Mouse (Mus musculus) myocyte (in vitro differentiated cells): ENCODE data around the gene Scrg1. TPM values are rescaled to one million over a fixed set of nuclear protein-coding genes. Genes with fewer than 3 reads are reported as not detected.
"Not testable (repeated sequence)": the region's sequence is repeated elsewhere in the genome, so short reads cannot be mapped to it uniquely, and the experiment has no call there.

ENCODE experiments used
- H3K27me3 ChIP-seq: one replicate; pipeline ENCODE4 v1.6.1; 2011; ENCODE audit not compliant: control insufficient read depth, insufficient read depth, insufficient read length
- H3K36me3 ChIP-seq: one replicate; pipeline ENCODE4 v1.6.1; 2011; ENCODE audit not compliant: control insufficient read depth, insufficient read depth
- H3K4me2 ChIP-seq: one replicate; pipeline ENCODE4 v1.6.1; 2011; ENCODE audit warnings: low read depth, control low read depth
- H3K4me3 ChIP-seq: one replicate; pipeline ENCODE4 v1.5.1; 2011; ENCODE audit warnings: mild to moderate bottlenecking, control low read depth, moderate library complexity
- H3K79me2 ChIP-seq: one replicate; pipeline ENCODE4 v1.6.1; 2011; ENCODE audit not compliant: control insufficient read depth, insufficient read depth
- H3ac ChIP-seq: one replicate; pipeline ENCODE4 v1.6.1; 2011; ENCODE audit not compliant: control insufficient read depth, insufficient read length
- CEBPB ChIP-seq: IDR thresholded peaks from 2 replicates; pipeline ENCODE4 v1.6.1; 2011; ENCODE audit warnings: mild to moderate bottlenecking, moderate library complexity; ENCODE audit not compliant: poor library complexity, insufficient read depth, severe bottlenecking
- E2F4 ChIP-seq: IDR thresholded peaks from one replicate; pipeline ENCODE4 v1.6.1; 2011; ENCODE audit warnings: mild to moderate bottlenecking, control low read depth, moderate library complexity; ENCODE audit not compliant: insufficient read depth
- MAX ChIP-seq: IDR thresholded peaks from one replicate; pipeline ENCODE4 v1.6.1; 2011; ENCODE audit warnings: low read depth, mild to moderate bottlenecking, control low read depth
- MYOD1 ChIP-seq, 3 experiments: IDR thresholded peaks; one replicate each; pipeline ENCODE4 v1.6.1; 2011; ENCODE audit warnings: control low read depth in 2 of 3, low read depth in 2 of 3, mild to moderate bottlenecking in 2 of 3, moderate library complexity in 1 of 3; ENCODE audit not compliant: insufficient read length in 2 of 3, control insufficient read depth in 1 of 3
- MYOG ChIP-seq, 3 experiments: IDR thresholded peaks; one replicate each; pipeline ENCODE4 v1.6.1; 2011; ENCODE audit warnings: control low read depth in 2 of 3, low read depth in 2 of 3, mild to moderate bottlenecking in 2 of 3; ENCODE audit not compliant: insufficient read length in 2 of 3, control insufficient read depth in 1 of 3, insufficient read depth in 1 of 3
- POLR2A ChIP-seq: IDR thresholded peaks from one replicate; pipeline ENCODE4 v1.6.1; 2011; ENCODE audit warnings: low read depth, mild to moderate bottlenecking, control low read depth, moderate library complexity; ENCODE audit not compliant: insufficient read length
- POLR2AphosphoS2 ChIP-seq: IDR thresholded peaks from one replicate; pipeline ENCODE4 v1.6.1; 2011; ENCODE audit warnings: low read depth, control low read depth; ENCODE audit not compliant: insufficient read length
- REST ChIP-seq: IDR thresholded peaks from one replicate; pipeline ENCODE4 v1.6.1; 2011; ENCODE audit warnings: mild to moderate bottlenecking, control low read depth, moderate library complexity; ENCODE audit not compliant: insufficient read depth, insufficient read length
- SRF ChIP-seq: IDR thresholded peaks from one replicate; pipeline ENCODE4 v1.6.1; 2011; ENCODE audit warnings: low read depth; ENCODE audit not compliant: control insufficient read depth, insufficient read length
- TCF12 ChIP-seq: IDR thresholded peaks from one replicate; pipeline ENCODE4 v1.6.1; 2011; ENCODE audit warnings: mild to moderate bottlenecking, control low read depth; ENCODE audit not compliant: poor library complexity, insufficient read depth, severe bottlenecking
- TCF3 ChIP-seq: IDR thresholded peaks from one replicate; pipeline ENCODE4 v1.6.1; 2011; ENCODE audit warnings: low read depth, control low read depth; ENCODE audit not compliant: insufficient read length
- USF1 ChIP-seq: IDR thresholded peaks from one replicate; pipeline ENCODE4 v1.6.1; 2011; ENCODE audit warnings: low read depth, mild to moderate bottlenecking, control low read depth, moderate library complexity
- polyA plus RNA-seq: library from polyadenylated mRNA; unstranded; fragments of >200 nt; fragmentation: generic; extraction: Trizol; gene quantifications from one replicate; pipeline ENCODE4 v1.2.1, GENCODE M21; 2012; ENCODE audit warnings: missing spikeins

The Scrg1 gene
- polyA plus RNA-seq, 1 experiment: not detected

DNA sequence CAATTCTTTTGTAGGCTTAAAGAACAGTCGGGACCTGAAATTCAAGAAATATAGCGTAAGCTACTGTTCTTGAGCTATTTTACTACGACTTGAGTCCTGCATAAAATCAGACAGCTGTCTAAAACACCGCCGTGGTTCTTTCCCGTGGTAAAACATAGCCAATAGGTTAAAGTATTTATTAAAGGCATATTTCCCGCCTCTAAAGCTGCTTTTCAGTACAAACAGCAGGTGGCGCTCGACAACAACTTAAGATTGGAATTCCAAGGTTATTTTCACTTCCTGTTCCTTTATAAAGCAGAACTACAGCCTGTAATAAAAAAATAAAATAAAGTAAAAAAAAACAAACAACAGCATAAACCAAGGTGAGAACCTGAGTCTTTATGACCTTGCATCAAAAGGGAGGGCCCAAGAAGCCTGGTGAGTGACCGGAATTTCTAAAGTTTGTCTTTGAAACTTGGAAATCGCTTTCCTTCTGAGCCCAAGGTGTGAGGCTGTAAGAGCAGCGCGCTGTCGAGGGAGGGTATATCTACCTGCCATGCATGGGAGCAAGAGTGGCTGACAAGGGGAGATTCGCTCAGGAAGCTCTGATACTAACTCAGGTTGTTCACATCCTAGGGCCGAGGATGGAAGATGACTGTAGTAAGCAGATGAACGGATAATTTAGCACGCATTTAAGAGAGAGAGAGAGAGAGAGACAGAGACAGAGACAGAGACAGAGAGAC lies 26.4 kb upstream of the Scrg1 start:
- Histone ChIP-seq H3K4me2 (peak overlapping the region; percentile 57), H3K36me3 (no peaks in the 10 kb centered on the region), H3K79me2 (no peaks in the 10 kb centered on the region), H3ac (no peak overlapping the region), H3K27me3 (no peaks in the 10 kb centered on the region), H3K4me3 (no peak overlapping the region)
- no peak for TF ChIP-seq REST
- no peak for TF ChIP-seq TCF12

- not testable (repeated sequence) for H3K4me2 ChIP-seq, H3ac ChIP-seq, H3K4me3 ChIP-seq, H3K27me3 ChIP-seq, H3K36me3 ChIP-seq, H3K79me2 ChIP-seq
Measured at GRCm38 (mm10) chr8:57429888-57430274, 25.8 kb upstream of the Scrg1 start.

GRCm38 (mm10) chr8:57430901-57431300 lies 24.8 kb upstream of the Scrg1 start:
- Histone ChIP-seq H3K27me3 (no peaks in the 10 kb centered on the region), H3K36me3 (no peaks in the 10 kb centered on the region), H3K79me2 (no peaks in the 10 kb centered on the region), H3ac (no peak overlapping the region), H3K4me3 (no peak overlapping the region), H3K4me2 (peak overlapping the region; percentile 53)
- TF ChIP-seq REST (no peak), MYOG (IDR thresholded peaks at IDR 0.05; ENCODE audit: control insufficient read depth in 1 of 3, insufficient read depth in 1 of 3, insufficient read length in 2 of 3, low read depth in 2 of 3) (peak in 1 of 3 experiments; percentile 31)

DNA sequence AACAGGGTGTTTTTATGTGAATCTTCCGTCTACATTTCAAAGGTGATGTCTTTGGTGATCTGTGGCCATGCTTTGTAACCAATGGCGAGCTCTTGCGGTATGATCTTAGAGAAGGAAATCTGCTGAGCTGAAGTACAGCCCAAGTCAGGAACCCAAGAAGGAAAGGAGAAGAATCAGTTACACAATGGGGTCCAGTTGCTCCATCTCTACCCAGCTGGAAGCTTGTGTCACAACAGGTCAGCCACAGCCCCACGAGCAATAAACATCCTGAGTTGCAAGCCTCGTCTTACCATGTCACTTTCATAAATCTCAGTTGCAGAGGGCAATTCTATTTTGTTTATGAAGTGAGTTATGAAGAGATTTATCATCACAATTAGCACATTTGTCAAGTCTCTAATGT lies 22.9 kb upstream of the Scrg1 start:
- Histone ChIP-seq H3ac (no peak overlapping the region), H3K4me3 (no peak overlapping the region), H3K27me3 (no peaks in the 10 kb centered on the region), H3K79me2 (no peaks in the 10 kb centered on the region), H3K36me3 (no peaks in the 10 kb centered on the region), H3K4me2 (no peak overlapping the region)
- TF ChIP-seq TCF3: no peak
- no peak for TF ChIP-seq POLR2AphosphoS2

DNA sequence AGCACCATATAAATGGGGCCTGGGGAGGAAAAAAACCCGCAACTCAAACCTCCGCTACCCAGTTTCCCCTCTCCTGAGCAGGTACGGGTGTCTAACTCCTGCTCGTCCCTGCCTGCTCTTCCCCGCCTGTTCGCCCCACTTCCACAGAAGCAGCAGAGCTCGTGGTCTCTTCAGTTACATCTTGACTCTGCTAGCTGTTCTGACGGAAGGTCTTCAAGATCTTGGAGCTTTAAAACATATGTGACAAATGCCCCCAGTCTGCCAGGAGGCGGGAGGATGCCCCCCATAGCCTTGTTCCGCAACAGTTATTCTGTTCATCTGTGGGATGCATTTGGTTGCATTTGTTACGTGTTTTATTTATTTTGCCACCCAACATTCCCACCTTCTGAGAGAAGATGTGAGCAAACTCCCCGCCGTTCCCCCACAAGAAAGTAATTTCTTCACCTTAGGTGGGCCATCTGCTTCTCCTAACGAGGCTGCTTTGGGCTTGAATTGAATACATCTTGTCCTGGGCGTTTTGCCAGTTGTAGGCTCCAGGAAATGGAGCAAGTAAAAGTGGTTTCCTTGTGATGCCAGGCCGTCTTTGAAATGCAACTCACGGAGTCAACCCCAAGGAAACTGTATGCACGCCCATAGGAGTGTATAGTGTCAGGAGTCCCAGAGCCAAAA lies 19.8 kb upstream of the Scrg1 start:
- H3ac ChIP-seq: no peak overlapping the region
- H3K36me3 ChIP-seq: no peaks in the 10 kb centered on the region
- H3K79me2 ChIP-seq: no peaks in the 10 kb centered on the region
- no peak overlapping the region for H3K4me2 ChIP-seq
- H3K27me3 ChIP-seq: peaks cover 6% of the 10 kb centered on the region
- TF ChIP-seq SRF (no peak), USF1 (no peak), MYOD1 (IDR thresholded peaks at IDR 0.05; ENCODE audit: control insufficient read depth in 1 of 3, insufficient read length in 2 of 3, low read depth in 2 of 3) (no peak), MAX (no peak), REST (no peak), POLR2A (no peak), POLR2AphosphoS2 (no peak), CEBPB (no peak), TCF12 (no peak)
- no peak overlapping the region for H3K4me3 ChIP-seq

- no peak overlapping the region for H3K4me3 ChIP-seq
- H3K79me2 ChIP-seq: no peaks in the 10 kb centered on the region
- H3K36me3 ChIP-seq: no peaks in the 10 kb centered on the region
- H3ac ChIP-seq: no peak overlapping the region
- H3K27me3 ChIP-seq: peaks cover 6% of the 10 kb centered on the region
- TF ChIP-seq E2F4 (no peak), TCF3 (no peak), MYOD1 (IDR thresholded peaks at IDR 0.05; ENCODE audit: control insufficient read depth in 1 of 3, insufficient read length in 2 of 3, low read depth in 2 of 3) (no peak), REST (no peak), POLR2A (no peak), POLR2AphosphoS2 (no peak), MAX (no peak), MYOG (IDR thresholded peaks at IDR 0.05; ENCODE audit: control insufficient read depth in 1 of 3, insufficient read depth in 1 of 3, insufficient read length in 2 of 3, low read depth in 2 of 3) (no peak), CEBPB (no peak), USF1 (no peak), TCF12 (no peak), SRF (no peak)
- no peak overlapping the region for H3K4me2 ChIP-seq
Measured at GRCm38 (mm10) chr8:57436437-57436796, 19.3 kb upstream of the Scrg1 start.
